Comparison of ENCODE assay signal across 12 mouse cellular contexts in the genomic region with DNA sequence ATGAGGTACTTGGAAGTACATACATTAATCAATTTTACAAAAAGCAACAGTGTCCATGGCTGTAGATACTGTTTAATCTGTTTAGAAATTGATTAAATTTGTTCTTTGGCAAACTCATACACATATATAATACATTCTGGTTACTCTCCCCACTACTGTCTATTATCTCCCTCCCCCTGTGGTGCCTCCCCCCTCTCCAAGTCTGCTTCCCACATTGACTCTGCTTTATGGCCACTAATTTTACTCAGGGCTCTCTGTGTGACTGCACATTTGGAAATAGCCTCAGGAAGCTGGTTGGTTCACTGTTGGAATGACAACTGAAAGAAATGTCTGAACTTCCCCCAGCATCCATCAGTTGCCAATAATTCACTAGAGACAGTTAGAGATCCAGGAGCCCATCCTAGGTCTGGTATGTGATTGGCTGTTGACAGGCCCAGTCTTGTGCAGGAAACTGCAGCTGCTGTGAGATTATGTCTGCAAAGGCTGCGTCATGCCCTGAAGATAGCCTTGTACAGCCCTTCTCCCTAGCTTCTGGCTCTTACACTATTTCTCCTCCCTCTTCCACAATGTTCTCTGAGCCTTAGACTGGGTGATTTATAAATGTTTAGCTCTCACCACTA.
DNase-seq lines count a peak whose midpoint lies in the region; ATAC-seq and TF ChIP-seq lines count a peak whose summit lies in the region.
"Had no signal": no experiment of that assay in that cellular context is flagged by ENCODE, and none has a peak within 500 bp of the region (broad histone marks: within the 10 kb centered on the region; RNA-seq: fewer than 3 reads in every experiment).

No protein-coding gene starts in this region.

- 4% methylated on average over 1 of the region's 1 CpGs for WGBS in heart, embryonic 12.5 days
- 7% methylated on average over 1 of the region's 1 CpGs for WGBS in heart, embryonic 13.5 days
- 17% methylated on average over 1 of the region's 1 CpGs for WGBS in liver, embryonic 16.5 days (ENCODE audit: insufficient replicate concordance)
- WGBS in forebrain, embryonic 15.5 days: 81% methylated on average over 1 of the region's 1 CpGs
- WGBS in forebrain, postnatal 0 days: 85% methylated on average over 1 of the region's 1 CpGs

- H3K4me3 ChIP-seq in heart, embryonic 12.5 days: no peak overlapping the region
- no peak overlapping the region for H3K4me3 ChIP-seq in heart, embryonic 13.5 days
- no peak overlapping the region for H3K4me3 ChIP-seq in liver, embryonic 16.5 days (ENCODE audit: low read depth, low read length)
- H3K4me3 ChIP-seq in forebrain, embryonic 15.5 days: no peak overlapping the region
- no peak overlapping the region for H3K4me3 ChIP-seq in forebrain, postnatal 0 days (ENCODE audit: low read depth, low read length)
- H3K4me3 ChIP-seq: limb, embryonic 15.5 days had no signal

- H3K4me2 ChIP-seq in heart, embryonic 12.5 days: no peak overlapping the region
- no peak overlapping the region for H3K4me2 ChIP-seq in heart, embryonic 13.5 days
- no peak overlapping the region for H3K4me2 ChIP-seq in liver, embryonic 16.5 days (ENCODE audit: low read depth, low read length)
- no peak overlapping the region for H3K4me2 ChIP-seq in forebrain, embryonic 15.5 days (replicated peaks)
- H3K4me2 ChIP-seq in forebrain, postnatal 0 days (ENCODE audit: low read depth): no peak overlapping the region
- H3K4me2 ChIP-seq: limb, embryonic 15.5 days had no signal

- peaks cover 17% of the 10 kb centered on the region for H3K4me1 ChIP-seq in heart, embryonic 12.5 days (replicated peaks)
- H3K4me1 ChIP-seq in heart, embryonic 13.5 days: peaks cover 15% of the 10 kb centered on the region
- H3K4me1 ChIP-seq in liver, embryonic 16.5 days (ENCODE audit: control insufficient read depth, low read depth, low read length): no peaks in the 10 kb centered on the region
- H3K4me1 ChIP-seq in forebrain, embryonic 15.5 days: no peaks in the 10 kb centered on the region
- H3K4me1 ChIP-seq in forebrain, postnatal 0 days (ENCODE audit: insufficient read depth): no peaks in the 10 kb centered on the region
- H3K4me1 ChIP-seq: limb, embryonic 15.5 days had no signal

- H3K27me3 ChIP-seq in heart, embryonic 12.5 days (replicated peaks): no peaks in the 10 kb centered on the region
- no peaks in the 10 kb centered on the region for H3K27me3 ChIP-seq in heart, embryonic 13.5 days (replicated peaks)
- H3K27me3 ChIP-seq in liver, embryonic 16.5 days (ENCODE audit: control insufficient read depth, insufficient read depth, low read depth, low read length): no peaks in the 10 kb centered on the region
- no peaks in the 10 kb centered on the region for H3K27me3 ChIP-seq in forebrain, embryonic 15.5 days
- no peaks in the 10 kb centered on the region for H3K27me3 ChIP-seq in forebrain, postnatal 0 days (ENCODE audit: insufficient read depth, low read length)
- H3K27me3 ChIP-seq: limb, embryonic 15.5 days had no signal

- H3K36me3 ChIP-seq in heart, embryonic 12.5 days: no peaks in the 10 kb centered on the region
- H3K36me3 ChIP-seq in heart, embryonic 13.5 days: no peaks in the 10 kb centered on the region
- no peaks in the 10 kb centered on the region for H3K36me3 ChIP-seq in liver, embryonic 16.5 days (ENCODE audit: control insufficient read depth, insufficient read depth)
- no peaks in the 10 kb centered on the region for H3K36me3 ChIP-seq in forebrain, embryonic 15.5 days
- no peaks in the 10 kb centered on the region for H3K36me3 ChIP-seq in forebrain, postnatal 0 days (ENCODE audit: insufficient read depth)
- H3K36me3 ChIP-seq: limb, embryonic 15.5 days had no signal

- H3K9ac ChIP-seq in heart, embryonic 12.5 days: no peak overlapping the region
- no peak overlapping the region for H3K9ac ChIP-seq in heart, embryonic 13.5 days
- no peak overlapping the region for H3K9ac ChIP-seq in liver, embryonic 16.5 days (ENCODE audit: low read depth, low read length)
- H3K9ac ChIP-seq in forebrain, embryonic 15.5 days (replicated peaks): no peak overlapping the region
- H3K9ac ChIP-seq in forebrain, postnatal 0 days: no peak overlapping the region
- H3K9ac ChIP-seq: limb, embryonic 15.5 days had no signal

- no peaks in the 10 kb centered on the region for H3K9me3 ChIP-seq in heart, embryonic 12.5 days (replicated peaks)
- H3K9me3 ChIP-seq in heart, embryonic 13.5 days: no peaks in the 10 kb centered on the region
- no peaks in the 10 kb centered on the region for H3K9me3 ChIP-seq in liver, embryonic 16.5 days (replicated peaks; ENCODE audit: control insufficient read depth, low read length)
- H3K9me3 ChIP-seq in forebrain, embryonic 15.5 days: no peaks in the 10 kb centered on the region
- H3K9me3 ChIP-seq in forebrain, postnatal 0 days (ENCODE audit: low read length): no peaks in the 10 kb centered on the region
- H3K9me3 ChIP-seq: limb, embryonic 15.5 days had no signal

- ATAC-seq in heart, embryonic 12.5 days (ENCODE audit: insufficient number of reproducible peaks, low FRiP score): no peak
- no peak for ATAC-seq in heart, embryonic 13.5 days (ENCODE audit: extremely low read depth, insufficient number of reproducible peaks, low FRiP score, low TSS enrichment)
- ATAC-seq in liver, embryonic 16.5 days (ENCODE audit: low read depth): peak; percentile 64
- ATAC-seq in forebrain, embryonic 15.5 days (replicated peaks): no peak
- ATAC-seq in forebrain, postnatal 0 days: no peak
- ATAC-seq in erythroblast, adult 5-6 weeks (replicated peaks; ENCODE audit: low FRiP score, poor library complexity, severe bottlenecking): no peak

- H3K27ac ChIP-seq in heart, embryonic 12.5 days (ENCODE audit: poor library complexity, severe bottlenecking): no peak overlapping the region
- H3K27ac ChIP-seq in heart, embryonic 13.5 days (replicated peaks): peak overlapping the region; percentile 55
- H3K27ac ChIP-seq in liver, embryonic 16.5 days (ENCODE audit: low read length): no peak overlapping the region
- H3K27ac ChIP-seq in forebrain, embryonic 15.5 days (replicated peaks): no peak overlapping the region
- no peak overlapping the region for H3K27ac ChIP-seq in forebrain, postnatal 0 days (ENCODE audit: low read depth, low read length)
- H3K27ac ChIP-seq: limb, embryonic 15.5 days had no signal

- DNase-seq in heart, adult 8-10 months (ENCODE audit: low spot score): peak; percentile 50
- DNase-seq in Muller cell, postnatal 12 days (ENCODE audit: inconsistent ontology term): peak; percentile 20
- no peak for DNase-seq in forebrain, postnatal 0 days
- DNase-seq: cerebellum, adult 11-12 months; right cerebral cortex, postnatal 4 days; thymus, adult 18-20 months had no signal

- TF ChIP-seq CTCF in forebrain, postnatal 0 days (IDR thresholded peaks at IDR 0.05; ENCODE audit: low read depth): no peak
